Mouse (Mus musculus): ENCODE measurements at regions not wholly inside any gene's neighbourhood (a gene's known extent, or its start where the extent isn't known, plus 50 kb on each side); places are given as distances from the start of the nearest gene placed in this dataset.
A peak's percentile ranks its signal among the peaks of the same experiment; 100 is the strongest.
"Not testable (repeated sequence)": the region's sequence is repeated elsewhere in the genome, so short reads cannot be mapped to it uniquely, and the experiment has no call there.

- DNase-seq, result peak; percentile 51
Measured at GRCm38 (mm10) chr17:83987683-83988082, 139.9 kb upstream of the Haao start.

- DNase-seq, result no peak
Measured at GRCm38 (mm10) chr17:83985916-83986578, 138.3 kb upstream of the Haao start.

DNA sequence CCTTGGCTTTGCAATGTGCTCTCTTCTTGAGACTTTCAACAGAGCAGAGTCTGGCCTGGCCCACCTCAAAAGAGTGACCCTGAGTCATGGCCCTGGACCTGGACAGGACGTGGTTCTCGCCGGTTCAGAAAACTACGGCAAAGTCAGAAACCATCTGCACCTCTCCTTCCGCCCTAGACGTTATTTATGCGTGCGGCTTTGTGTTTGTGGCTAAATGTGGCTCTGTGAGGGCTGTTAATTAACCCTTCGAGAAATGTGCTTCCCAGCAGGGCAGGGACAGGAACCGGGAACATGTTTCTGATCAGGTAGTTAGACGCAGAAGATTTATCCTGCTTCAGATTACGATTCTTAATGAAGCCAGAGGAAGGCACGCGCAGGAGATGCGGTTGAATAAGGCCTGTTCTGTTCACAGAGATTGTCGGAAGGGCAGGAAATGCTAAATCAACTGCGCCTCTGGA is 137.6 kb upstream of the Haao start:
- DNase-seq, result no peak

DNA sequence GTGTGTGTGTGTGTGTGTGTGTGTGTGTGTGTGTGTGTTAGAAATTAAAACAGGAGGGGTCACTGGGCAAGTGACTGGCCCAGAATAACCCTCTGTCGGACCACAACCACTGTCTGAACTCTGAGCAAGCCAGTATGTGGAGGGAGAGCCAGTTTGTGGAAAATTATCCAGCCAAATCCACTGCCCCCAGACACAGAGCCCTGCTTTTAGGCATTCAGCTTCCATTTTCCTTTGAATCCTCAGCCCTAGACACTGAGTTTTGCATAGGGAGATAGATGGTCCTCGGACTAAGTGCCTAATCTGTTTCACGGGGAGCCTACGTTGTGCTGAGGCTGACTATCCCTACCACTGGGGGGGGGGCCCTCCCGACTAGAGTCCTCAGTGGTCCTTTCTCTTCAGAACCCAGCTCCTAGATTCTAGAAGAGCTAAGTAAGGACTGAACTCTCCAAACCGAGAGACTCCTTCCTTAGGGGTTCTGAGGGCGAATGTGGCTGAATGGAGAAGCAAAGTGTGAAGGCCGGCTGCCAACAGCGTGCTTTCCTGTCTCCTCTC is 136.2 kb upstream of the Haao start:
- no peak for DNase-seq

DNA sequence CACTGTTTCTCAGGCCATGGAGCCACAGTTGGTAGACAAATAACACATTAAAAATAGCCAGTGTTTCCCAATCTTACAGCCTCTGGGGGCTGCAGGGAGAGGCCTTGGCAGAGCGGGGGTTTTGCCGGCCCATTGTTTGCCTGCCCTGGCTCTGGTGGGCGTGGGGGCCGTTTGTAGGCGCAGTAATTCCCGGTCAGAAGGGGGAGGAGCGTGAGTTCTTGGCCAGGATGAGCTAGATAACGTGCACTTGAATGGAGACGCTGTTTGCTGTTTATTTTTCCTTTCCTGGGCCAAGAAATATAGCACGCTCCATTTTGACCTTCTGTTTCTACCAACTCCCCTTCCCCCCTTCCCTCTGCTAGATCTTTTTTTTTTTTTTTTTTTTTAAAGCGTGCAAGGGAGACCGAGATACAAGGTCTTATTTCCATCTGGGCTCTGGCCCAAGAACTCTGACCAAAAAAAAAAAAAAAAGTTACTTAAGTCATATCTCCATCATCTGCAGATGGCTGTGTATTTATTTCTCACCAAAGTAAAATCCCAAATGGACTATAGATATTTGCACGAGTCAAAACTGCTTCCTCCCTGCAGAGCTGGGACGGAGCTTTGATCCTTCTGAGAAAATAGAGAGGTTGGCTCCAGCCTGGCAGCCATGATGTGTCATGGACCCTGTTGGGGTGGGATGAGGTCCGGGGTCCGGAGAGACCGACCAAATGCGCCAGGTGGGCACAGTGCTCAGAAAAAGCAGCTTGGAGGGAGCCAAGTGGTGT is 135.5 kb upstream of the Haao start:
- peak; percentile 85 for DNase-seq

DNA sequence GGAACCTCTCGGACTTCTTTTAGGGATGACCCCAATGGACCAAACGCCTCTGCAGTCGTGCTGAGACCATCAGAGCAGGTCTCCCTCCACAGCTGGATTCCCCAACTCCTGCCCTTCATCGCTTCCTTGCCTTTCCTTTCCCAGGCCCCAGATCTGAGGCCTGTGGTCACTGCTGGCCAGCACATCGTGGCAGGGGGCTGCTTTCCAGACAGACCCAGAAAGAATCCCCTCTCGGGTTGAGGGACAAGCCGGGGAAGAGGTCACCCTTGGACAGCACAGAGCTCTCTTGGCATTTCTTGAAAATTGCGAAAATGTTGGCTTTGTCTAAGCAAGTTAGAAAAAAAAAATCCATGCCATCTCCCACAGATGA is 134.9 kb upstream of the Haao start:
- no peak for DNase-seq

DNA sequence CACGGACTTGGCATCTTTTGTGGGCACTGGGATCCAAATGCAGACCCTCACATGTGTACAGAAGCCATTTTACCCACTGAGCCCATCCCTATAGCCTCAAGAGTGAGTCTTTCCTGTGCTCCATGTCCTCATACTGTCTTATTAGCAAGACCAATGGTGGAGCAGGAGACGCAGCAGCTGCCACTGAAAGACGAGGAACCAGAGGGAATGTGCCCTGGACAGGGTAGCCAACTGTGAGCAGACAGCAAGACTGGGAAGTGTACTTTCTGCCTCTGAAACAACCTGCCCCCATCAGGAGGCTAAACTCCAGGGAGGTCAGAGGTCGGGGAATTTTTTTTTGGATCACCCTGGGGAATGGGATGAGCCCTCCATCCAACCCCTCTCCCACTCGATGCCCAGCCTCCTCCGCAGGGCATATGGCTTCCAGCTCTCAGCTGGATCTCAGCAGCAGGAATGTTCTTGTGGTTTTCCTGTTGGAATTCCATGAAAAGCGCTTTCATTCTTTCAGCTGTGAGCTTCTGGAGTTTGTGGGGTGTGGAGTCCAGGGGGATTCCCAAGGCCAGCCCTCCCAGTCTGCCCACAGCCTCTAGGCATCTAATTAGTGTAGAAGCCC is 131.2 kb upstream of the Haao start:
- no peak for DNase-seq

- no peak for DNase-seq
Measured at GRCm38 (mm10) chr17:83977725-83978124, 130.0 kb upstream of the Haao start.

DNA sequence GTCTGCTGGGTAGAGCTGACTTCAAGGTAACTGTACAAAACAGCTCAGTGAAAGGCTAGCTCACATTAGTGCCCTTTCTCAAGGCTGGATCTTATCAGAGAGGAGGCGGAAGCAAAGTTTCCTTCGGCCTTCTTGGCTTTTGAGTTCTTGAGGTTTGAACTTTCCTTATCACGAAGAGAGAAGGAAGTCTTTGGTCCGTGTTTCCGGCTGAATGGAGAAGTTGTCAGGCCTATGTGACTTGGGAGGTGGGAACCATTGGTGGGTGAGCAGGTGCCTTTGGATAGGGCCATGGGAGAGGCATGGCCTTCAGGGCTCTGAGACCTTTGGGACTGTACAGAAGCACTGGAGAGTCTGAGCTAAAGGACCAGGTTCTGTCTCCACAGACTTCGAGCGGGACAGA is 128.1 kb upstream of the Haao start:
- DNase-seq, result no peak

- DNase-seq, result peak; percentile 78
Measured at GRCm38 (mm10) chr17:83973461-83974350, 125.9 kb upstream of the Haao start.

DNA sequence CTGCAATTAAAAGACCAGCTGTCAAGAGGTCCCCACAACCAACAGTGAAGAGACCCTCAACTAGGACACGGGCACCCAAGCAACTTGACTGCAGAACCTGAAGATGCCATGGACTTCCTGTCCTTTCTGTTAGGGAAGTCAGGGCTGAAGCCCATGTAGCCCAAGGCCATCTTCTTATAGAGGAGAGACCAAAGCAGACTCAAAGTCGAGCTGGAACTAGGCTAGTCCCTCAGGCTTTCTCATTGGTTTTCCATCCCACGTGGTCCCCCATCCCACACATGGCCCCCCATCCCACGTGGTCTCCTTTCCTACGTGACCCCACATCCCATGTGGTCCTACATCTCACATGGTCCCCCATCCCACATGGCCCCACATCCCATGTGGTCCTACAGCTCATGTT is 125.1 kb upstream of the Haao start:
- DNase-seq, result no peak

GRCm38 (mm10) chr17:83972470-83972869 is 124.7 kb upstream of the Haao start:
- DNase-seq, result no peak

DNA sequence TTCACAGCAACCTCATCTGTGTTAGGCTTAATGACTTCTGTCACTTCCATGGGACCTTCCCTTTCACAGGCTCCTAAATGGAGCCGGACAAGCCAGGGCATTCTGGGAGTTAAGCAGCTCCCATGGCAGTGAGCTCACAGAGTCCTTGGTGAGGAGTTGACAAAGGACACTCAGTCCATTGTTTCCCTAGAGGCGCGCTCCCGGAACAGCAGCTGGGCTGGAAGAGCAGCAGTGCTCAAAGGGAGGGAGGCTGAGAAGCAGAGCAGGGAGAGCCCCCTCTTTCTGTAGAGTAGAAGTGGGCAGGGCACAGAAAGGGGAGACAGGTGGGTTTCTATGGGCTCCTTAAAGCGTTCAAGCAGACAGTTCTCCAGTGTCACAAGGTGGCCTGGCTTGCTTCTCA is 124.3 kb upstream of the Haao start:
- DNase-seq, result no peak

GRCm38 (mm10) chr17:83969407-83969826 is 121.7 kb upstream of the Haao start:
- no peak for DNase-seq

DNA sequence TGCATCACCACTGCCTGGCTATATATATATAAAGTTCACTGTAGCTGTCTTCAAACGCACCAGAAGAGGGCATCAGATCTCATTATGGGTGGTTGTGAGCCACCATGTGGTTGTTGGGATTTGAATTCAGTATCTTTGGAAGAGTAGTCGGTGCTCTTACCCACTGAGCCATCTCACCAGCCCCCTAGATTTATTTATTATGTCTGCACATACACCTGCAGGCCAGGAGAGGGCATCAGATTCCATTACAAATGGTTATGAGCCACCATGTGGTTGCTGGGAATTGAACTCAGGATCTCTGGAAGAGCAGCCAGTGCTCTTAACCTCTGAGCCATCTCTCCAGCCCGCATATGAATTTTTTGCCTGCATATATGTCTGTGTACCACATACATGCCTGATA is 120.4 kb upstream of the Haao start:
- not testable (repeated sequence) for DNase-seq

DNA sequence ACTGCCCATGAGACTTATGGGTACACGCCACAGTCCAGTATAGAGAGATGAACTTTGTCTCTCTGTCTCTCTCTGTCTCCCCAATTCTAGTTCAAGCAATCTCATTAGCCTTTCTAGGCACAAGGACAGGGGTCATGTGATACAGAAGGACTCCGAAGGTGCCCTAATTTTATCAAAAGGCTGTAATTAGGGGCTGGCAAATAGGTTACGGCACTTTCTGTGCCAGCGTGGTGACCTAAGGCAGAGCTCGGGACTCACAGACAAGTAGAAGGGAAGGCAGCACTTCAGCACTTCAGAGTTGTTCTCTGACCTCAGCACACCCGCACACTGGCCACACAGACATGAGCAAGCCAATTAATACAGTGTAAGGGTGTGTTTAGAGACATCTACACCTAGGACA is 119.2 kb upstream of the Haao start:
- DNase-seq, result no peak

- no peak for DNase-seq
Measured at GRCm38 (mm10) chr17:83964454-83965211, 116.9 kb upstream of the Haao start.

DNA sequence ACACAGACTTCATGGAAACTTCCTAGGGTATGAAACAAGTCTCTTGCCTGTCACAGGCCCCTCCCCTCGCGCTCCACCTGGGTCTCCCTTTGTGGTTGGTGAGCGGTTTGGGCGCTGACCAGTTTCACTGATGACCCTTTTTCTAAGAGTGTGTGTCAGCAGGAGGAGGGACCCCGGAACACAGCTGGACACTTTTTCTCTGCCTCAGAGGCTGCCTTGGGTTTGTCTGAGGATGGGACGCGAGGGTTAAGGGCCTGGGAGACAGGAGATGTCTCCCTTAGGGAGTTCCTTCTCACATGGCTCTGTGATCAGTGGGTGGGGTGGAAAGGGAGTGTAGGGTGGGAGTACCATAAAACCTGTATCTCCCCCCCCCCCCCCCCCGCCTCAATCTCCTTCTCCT is 115.8 kb upstream of the Haao start:
- DNase-seq, result no peak

- no peak for DNase-seq
Measured at GRCm38 (mm10) chr17:83962841-83963240, 115.1 kb upstream of the Haao start.

- DNase-seq, result no peak
Measured at GRCm38 (mm10) chr17:83962126-83962525, 114.4 kb upstream of the Haao start.

DNA sequence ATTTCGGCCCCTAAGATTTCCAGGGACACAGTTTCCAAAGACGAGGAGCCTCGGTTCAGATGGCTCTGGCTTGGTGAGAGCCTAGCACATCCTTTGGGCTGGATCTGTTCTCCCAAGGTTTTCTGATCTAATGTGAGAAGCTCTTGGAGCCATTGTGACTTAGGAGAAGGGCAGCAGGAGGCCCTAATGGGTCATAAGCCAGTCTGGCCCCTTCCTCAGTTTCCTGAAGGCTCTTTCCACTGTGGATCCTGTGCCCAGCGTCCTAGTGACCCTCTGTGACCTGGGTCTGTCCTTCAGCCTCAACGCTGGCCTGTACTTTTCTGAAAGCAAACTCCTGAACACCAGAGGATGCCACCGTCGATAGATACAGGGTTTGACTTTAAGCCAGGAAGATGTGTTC is 113.1 kb upstream of the Haao start:
- DNase-seq, result no peak

- no peak for DNase-seq
Measured at GRCm38 (mm10) chr17:83960158-83960557, 112.4 kb upstream of the Haao start.

Data from lung, postnatal 14 days (tissue).